Comparison of ENCODE assay signal across 8 mouse cellular contexts in genomic region chr3:79884305-79884704, GRCm38 (mm10). TPM values are rescaled to one million over a fixed set of nuclear protein-coding genes. Genes with fewer than 3 reads are reported as not detected.
DNase-seq lines count a peak whose midpoint lies in the region; ATAC-seq and TF ChIP-seq lines count a peak whose summit lies in the region.

Gene Fam198b (plus strand): TSS chr3:79884533.

- no peak; the same call in 1 of the 2 replicates for ATAC-seq in kidney, embryonic 15.5 days (replicated peaks; ENCODE audit: low FRiP score)
- ATAC-seq in limb, embryonic 14.5 days (ENCODE audit: low FRiP score, low read depth) = no peak

- DNase-seq in kidney, adult 18-20 months = no peak
- peak; percentile 32 for DNase-seq in MEL-GATA-1-ER (ENCODE audit: extremely low read depth, low read depth)
- DNase-seq in heart, adult 2 months = no peak
- no peak for DNase-seq in limb, embryonic 14.5 days (ENCODE audit: low spot score)
- DNase-seq in spleen, adult 18-20 months = no peak
- no peak for DNase-seq in kidney, adult 11 months
- DNase-seq in frontal cortex, postnatal 14 days (ENCODE audit: low spot score in 2 of 2) = no peak

- H3K36me3 ChIP-seq in kidney, embryonic 15.5 days = no peaks in the 10 kb centered on the region
- H3K36me3 ChIP-seq in heart, adult 2 months (ENCODE audit: control insufficient read depth, insufficient read depth, low read length) = no peaks in the 10 kb centered on the region; the same call in 1 of the 2 replicates
- H3K36me3 ChIP-seq in limb, embryonic 14.5 days (ENCODE audit: control insufficient read depth, insufficient read depth, low read length) = no peaks in the 10 kb centered on the region

- no peak for TF ChIP-seq CTCF in heart, adult 2 months (IDR thresholded peaks at IDR 0.05)

- intact Hi-C loops in heart, adult 2 months (cut with DNase I) = no loop called here

- no peaks in the 10 kb centered on the region for H3K27me3 ChIP-seq in kidney, embryonic 15.5 days
- H3K27me3 ChIP-seq in heart, adult 2 months (ENCODE audit: control insufficient read depth, insufficient read depth, low read length) = no peaks in the 10 kb centered on the region
- no peaks in the 10 kb centered on the region for H3K27me3 ChIP-seq in limb, embryonic 14.5 days (ENCODE audit: control insufficient read depth, insufficient read depth, low read length)

- H3K9ac ChIP-seq in kidney, embryonic 15.5 days = no peak within 1 kb of the TSS
- peak within 1 kb of the TSS; percentile 62 for H3K9ac ChIP-seq in heart, adult 2 months (ENCODE audit: low read depth, low read length)
- peak within 1 kb of the TSS; percentile 38; the same call in 1 of the 2 replicates for H3K9ac ChIP-seq in limb, embryonic 14.5 days (ENCODE audit: low read depth, low read length, severe bottlenecking)

- 39% methylated on average over 5 of the region's 5 CpGs for WGBS in kidney, embryonic 15.5 days
- WGBS in heart, adult 2 months = 24% methylated on average over 5 of the region's 5 CpGs
- whole genome bisulfite sequencing in limb, embryonic 14.5 days = 34% methylated on average over 5 of the region's 5 CpGs

- H3K4me3 ChIP-seq in kidney, embryonic 15.5 days (replicated peaks) = peak within 1 kb of the TSS; percentile 31
- peak within 1 kb of the TSS; percentile 62 for H3K4me3 ChIP-seq in heart, adult 2 months
- H3K4me3 ChIP-seq in limb, embryonic 14.5 days (replicated peaks; ENCODE audit: low read length) = peak within 1 kb of the TSS; percentile 28

- TF ChIP-seq POLR2A in heart, adult 2 months (IDR thresholded peaks at IDR 0.05; ENCODE audit: insufficient read depth, low read depth, low read length) = no peak
- TF ChIP-seq POLR2A in limb, embryonic 14.5 days (IDR thresholded peaks at IDR 0.05; ENCODE audit: borderline replicate concordance, extremely low read depth, insufficient read depth, insufficient read length) = no peak

- H3K79me2 ChIP-seq in heart, adult 2 months (replicated peaks; ENCODE audit: control insufficient read depth, insufficient read depth, low read length) = 0 out of 2 replicates have a peak, but pooled peaks cover 1% of the 10 kb centered on the region

- H3K27ac ChIP-seq in kidney, embryonic 15.5 days = peak within 1 kb of the TSS; percentile 71
- H3K27ac ChIP-seq in heart, adult 2 months = peak within 1 kb of the TSS; percentile 93
- H3K27ac ChIP-seq in limb, embryonic 14.5 days (replicated peaks; ENCODE audit: low read depth, low read length) = peak within 1 kb of the TSS; percentile 61

- peaks cover 29% of the 10 kb centered on the region for H3K4me1 ChIP-seq in kidney, embryonic 15.5 days
- H3K4me1 ChIP-seq in heart, adult 2 months (ENCODE audit: control insufficient read depth, insufficient read depth, low read length) = peaks cover 3% of the 10 kb centered on the region; the same call in 1 of the 2 replicates
- H3K4me1 ChIP-seq in limb, embryonic 14.5 days (ENCODE audit: control insufficient read depth, insufficient read depth, low read length) = peaks cover 22% of the 10 kb centered on the region

- peak within 1 kb of the TSS; percentile 51 for H3K4me2 ChIP-seq in kidney, embryonic 15.5 days
- peak within 1 kb of the TSS; percentile 58 for H3K4me2 ChIP-seq in limb, embryonic 14.5 days (replicated peaks; ENCODE audit: low read depth, low read length, severe bottlenecking)

- no peaks in the 10 kb centered on the region for H3K9me3 ChIP-seq in kidney, embryonic 15.5 days (replicated peaks)
- no peaks in the 10 kb centered on the region for H3K9me3 ChIP-seq in limb, embryonic 14.5 days (ENCODE audit: control insufficient read depth, low read length)

- no peak for TF ChIP-seq EP300 in heart, adult 2 months (IDR thresholded peaks at IDR 0.05; ENCODE audit: insufficient read depth, low read depth, low read length)

RNA-seq across cellular contexts. Expression of gene Fam198b, which starts in this region (rescaled TPM):
- polyA plus RNA-seq in kidney, embryonic 15.5 days (2015; fragmentation: Nextera tagmentation; extraction: Ambion mirVana) = 13.4 and 14.7 TPM in 2 replicates
- total RNA-seq in heart, adult 2 months (2021) = 10 to 100 TPM; 12.1 to 15.1 TPM
- polyA plus RNA-seq in heart, adult 2 months (2012; rRNA removed) = 11.8 and 19.7 TPM in 2 replicates
- polyA plus RNA-seq in limb, embryonic 14.5 days (2012; rRNA removed) = 9.5 and 9.6 TPM in 2 replicates
- 6.5 and 8.1 TPM in 2 replicates for polyA plus RNA-seq in limb, embryonic 14.5 days (2014; fragmentation: Nextera tagmentation; extraction: Ambion mirVana)
